Mouse (Mus musculus) midbrain, embryonic 16.5 days (tissue): ENCODE measurements at regions not wholly inside any gene's neighbourhood (a gene's known extent, or its start where the extent isn't known, plus 50 kb on each side); places are given as distances from the start of the nearest gene placed in this dataset.

Source experiments
- ATAC-seq: fragments of 200-750 bp; cut with Nextera tagmentation; 2 replicates; pipeline ENCODE4 v1.8.0; 2017; ENCODE audit warnings: moderate TSS enrichment
- H3K27ac ChIP-seq: fragments of 300-500 bp; sonication (generic); 2 replicates; pipeline ENCODE4 v1.5.1; 2014; ENCODE audit warnings: mild to moderate bottlenecking, low read length, mixed read lengths
- H3K27me3 ChIP-seq: fragments of 300-500 bp; sonication (generic); 2 replicates; pipeline ENCODE4 v1.6.1; 2014; ENCODE audit warnings: low read depth, low read length, mixed read lengths; ENCODE audit not compliant: control insufficient read depth, insufficient read depth
- H3K36me3 ChIP-seq: fragments of 300-500 bp; sonication (generic); 2 replicates; pipeline ENCODE4 v1.6.1; 2014; ENCODE audit warnings: mild to moderate bottlenecking, low read length, moderate library complexity, mixed read lengths; ENCODE audit not compliant: control insufficient read depth, insufficient read depth
- H3K4me1 ChIP-seq: fragments of 300-500 bp; sonication (generic); 2 replicates; pipeline ENCODE4 v1.6.1; 2014; ENCODE audit warnings: mild to moderate bottlenecking, low read length, mixed read lengths; ENCODE audit not compliant: control insufficient read depth, insufficient read depth
- H3K4me2 ChIP-seq: fragments of 300-500 bp; sonication (generic); 2 replicates; pipeline ENCODE4 v1.6.1; 2014; ENCODE audit warnings: mild to moderate bottlenecking, low read length, mixed read lengths
- H3K4me3 ChIP-seq: fragments of 300-500 bp; sonication (generic); 2 replicates; pipeline ENCODE4 v1.5.1; 2014; ENCODE audit warnings: low read depth, mild to moderate bottlenecking, low read length, moderate library complexity, mixed read lengths
- H3K9ac ChIP-seq: fragments of 300-500 bp; sonication (generic); 2 replicates; pipeline ENCODE4 v1.6.1; 2014; ENCODE audit warnings: low read depth, low read length, mixed read lengths
- H3K9me3 ChIP-seq: fragments of 300-500 bp; sonication (generic); replicated peaks from 2 replicates; pipeline ENCODE4 v1.6.1; 2014; ENCODE audit warnings: mild to moderate bottlenecking, low read length, mixed read lengths; ENCODE audit not compliant: control insufficient read depth, poor library complexity, severe bottlenecking
- WGBS: fragments of 180-500 bp; shearing (Covaris S2); extraction: QIAGEN DNeasy Blood & Tissue Kit; methylation state at CpG from one replicate; pipeline ENCODE4 v1.1.7; 2014; 5-methylcytosine and 5-hydroxymethylcytosine counted together

GRCm38 (mm10) chr16:56399541-56399940, 78.1 kb upstream of the Abi3bp start:
- Histone ChIP-seq H3K9me3 (no peaks in the 10 kb centered on the region), H3K27ac (no peak overlapping the region), H3K4me3 (no peak overlapping the region), H3K4me1 (peaks cover 2% of the 10 kb centered on the region; the same call in 1 of the 2 replicates), H3K9ac (no peak overlapping the region), H3K36me3 (no peaks in the 10 kb centered on the region), H3K4me2 (no peak overlapping the region), H3K27me3 (no peaks in the 10 kb centered on the region)
- WGBS, result 97% methylated on average over 4 of the region's 4 CpGs
- ATAC-seq, result no peak

- H3K4me2 ChIP-seq, result no peak overlapping the region
- no peaks in the 10 kb centered on the region for H3K9me3 ChIP-seq
- 71% methylated on average over 3 of the region's 3 CpGs for WGBS
- H3K4me1 ChIP-seq, result no peaks in the 10 kb centered on the region
- no peaks in the 10 kb centered on the region for H3K27me3 ChIP-seq
- no peak overlapping the region for H3K27ac ChIP-seq
- ATAC-seq, result no peak
- H3K9ac ChIP-seq, result no peak overlapping the region
- no peaks in the 10 kb centered on the region for H3K36me3 ChIP-seq
- H3K4me3 ChIP-seq, result no peak overlapping the region
Observed at GRCm38 (mm10) chr16:56423761-56424160, 53.9 kb upstream of the Abi3bp start.
